Mouse (Mus musculus) frontal cortex, adult 2 months (tissue): Measurements from ENCODE around the gene Cxcr5. TPM values are rescaled to one million over a fixed set of nuclear protein-coding genes. Genes with fewer than 3 reads are reported as not detected.
A peak's percentile ranks its signal among the peaks of the same experiment; 100 is the strongest.

Experiments
- DNase-seq, 2 experiments: peaks; one replicate each; pipeline ENCODE4 v3.0.0; 2022; ENCODE audit warnings: low spot score in 1 of 2; ENCODE audit errors: extremely low spot score in 1 of 2
- polyA plus RNA-seq: library from polyadenylated mRNA; depleted of rRNA; stranded (reverse); fragments of >200 nt; gene quantifications from 2 replicates; pipeline ENCODE4 v1.2.3, GENCODE M21; 2012; rRNA removed

Cxcr5 gene
- polyA plus RNA-seq, 1 experiment: 0.04 TPM

DNA sequence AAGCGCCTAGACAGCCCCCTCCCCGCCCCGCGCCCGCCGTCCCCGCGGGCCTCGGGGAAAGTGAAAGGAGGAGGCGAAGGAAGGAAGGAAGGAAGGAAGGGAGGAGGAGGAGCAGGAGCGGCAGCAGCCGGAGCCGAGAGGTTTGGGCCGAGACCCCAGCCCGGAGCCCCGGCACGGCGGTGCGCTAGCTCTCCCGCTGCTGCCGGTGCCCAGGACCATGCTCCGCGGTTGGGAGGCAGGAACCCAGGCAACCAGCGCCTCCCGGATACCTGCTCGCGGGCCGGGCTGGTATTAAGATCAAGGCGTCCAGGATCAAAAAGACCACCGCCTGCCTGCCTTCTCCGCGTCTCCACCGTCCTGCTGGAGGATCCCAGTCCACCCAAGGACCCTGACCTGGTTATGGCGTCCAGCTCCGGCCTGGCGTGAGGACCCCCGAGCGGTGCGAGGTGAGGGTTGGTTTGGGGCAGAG is 78.6 kb downstream of the Cxcr5 start:
- DNase-seq: no peak

DNA sequence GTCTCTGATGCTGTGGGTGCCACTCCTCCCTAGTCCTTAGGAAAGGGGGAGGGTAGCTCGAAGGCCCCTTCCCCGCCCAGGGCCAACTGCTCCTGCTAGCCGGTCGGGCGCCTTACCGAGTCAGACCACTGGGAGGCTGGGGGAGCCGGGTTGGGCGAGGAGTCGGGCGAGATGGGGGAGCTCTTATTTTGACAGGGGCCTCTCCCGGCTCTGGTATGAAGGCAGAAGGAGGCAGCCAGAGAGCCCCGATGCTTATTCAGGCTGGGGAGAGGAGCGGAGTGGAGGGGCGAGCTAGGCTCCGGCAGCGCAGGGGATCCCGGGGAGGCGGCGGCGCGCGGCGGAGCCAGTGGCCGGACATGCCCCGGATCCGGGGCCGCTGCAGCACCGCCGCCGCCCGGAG is 79.1 kb downstream of the Cxcr5 start, which contains the start of gene Bcl9l:
Gene Bcl9l, plus strand, starts transcription at position 274 of the 400 bp plus-strand sequence.
- peak; percentile 88 to 93 for DNase-seq

DNA sequence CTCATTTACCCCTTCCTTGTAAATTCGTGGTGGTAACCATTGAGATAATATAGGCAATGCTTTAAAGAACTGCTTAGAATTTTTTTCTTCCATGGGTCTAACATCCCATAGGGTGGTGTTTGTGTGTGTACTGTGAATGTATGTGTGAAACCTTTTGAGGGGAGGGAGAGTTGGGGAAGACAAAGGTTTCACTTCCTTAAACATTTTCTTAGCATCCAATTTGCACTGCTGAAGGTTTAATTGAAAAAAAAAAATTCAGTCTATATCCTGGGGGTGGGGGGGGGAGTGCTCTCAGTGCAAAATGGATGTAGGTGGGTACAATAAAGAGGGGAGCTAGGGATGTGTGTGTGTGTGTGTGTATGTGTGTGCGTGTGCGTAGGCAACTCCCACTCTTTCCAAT is 79.6 kb downstream of the Cxcr5 start:
- no peak for DNase-seq

DNA sequence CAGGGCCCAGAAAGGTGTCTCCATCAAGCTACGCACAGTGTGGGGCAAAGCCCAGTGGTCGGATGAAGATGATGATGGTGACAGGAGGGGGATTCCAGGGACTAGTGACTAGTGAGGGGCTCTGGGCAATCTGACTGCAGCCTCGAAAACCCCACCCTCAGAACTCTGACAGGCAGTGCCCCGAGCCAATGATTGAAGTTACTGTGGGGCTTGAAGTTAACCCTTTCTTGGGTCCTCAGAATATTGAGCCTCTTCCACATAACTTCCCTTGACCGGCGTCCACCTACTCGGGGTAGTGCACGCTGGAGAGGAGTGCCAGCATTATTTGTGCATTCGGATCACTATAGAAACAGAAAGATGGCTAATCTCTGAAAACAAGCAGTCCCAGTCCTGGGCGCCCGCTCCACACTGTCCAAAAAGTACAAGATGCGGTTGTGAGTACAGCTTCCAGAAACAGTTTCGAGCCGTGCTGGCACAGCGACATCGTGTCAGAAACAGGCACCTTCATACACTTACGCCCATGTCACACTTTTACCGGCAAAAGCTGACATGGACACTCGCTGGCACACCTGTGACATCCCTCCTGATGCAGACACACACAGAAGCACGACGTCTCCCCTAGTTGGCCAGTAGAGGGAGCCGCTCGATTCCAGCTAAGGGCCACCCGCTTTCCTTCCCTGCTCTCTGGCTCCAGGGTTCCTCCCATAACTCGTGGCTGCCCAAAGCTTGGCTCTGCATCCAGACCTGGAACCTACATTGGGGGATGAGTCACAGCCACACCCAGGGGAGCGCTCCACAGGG is 81.8 kb downstream of the Cxcr5 start:
- DNase-seq: peak; percentile 77 to 95

DNA sequence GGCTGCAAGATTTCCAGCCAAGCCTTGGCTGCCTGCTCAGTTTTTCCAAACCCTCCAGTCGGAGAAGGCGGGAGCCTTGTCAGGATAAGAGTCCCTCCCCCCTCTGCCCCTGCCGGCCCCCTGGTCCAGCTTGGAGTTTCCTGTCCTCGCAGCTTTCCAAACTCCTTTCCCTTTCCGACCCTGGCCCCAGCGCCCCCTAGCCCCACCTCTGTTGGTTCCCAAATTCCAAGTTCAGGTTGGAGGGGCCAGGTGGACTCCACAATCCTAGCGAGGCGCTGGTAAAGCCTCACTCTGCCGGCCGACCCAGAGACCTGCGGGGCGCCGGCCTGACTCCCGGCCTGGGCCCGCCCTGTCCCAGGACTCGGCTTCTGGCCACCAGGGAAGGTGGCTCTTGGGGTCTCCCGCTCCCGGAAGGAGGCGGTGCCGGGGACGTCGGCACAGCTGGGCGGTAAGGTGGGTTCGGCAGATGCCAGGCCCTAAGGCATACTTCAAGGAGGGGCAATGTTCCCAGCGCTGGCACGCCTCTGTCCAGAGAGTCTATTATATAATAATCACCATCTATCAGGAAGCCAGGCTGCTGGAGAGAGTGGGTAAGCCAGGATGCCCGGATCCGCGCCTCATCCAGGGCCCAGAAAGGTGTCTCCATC is 82.6 kb downstream of the Cxcr5 start:
- peak in 1 of 2 experiments; percentile 68 for DNase-seq

DNA sequence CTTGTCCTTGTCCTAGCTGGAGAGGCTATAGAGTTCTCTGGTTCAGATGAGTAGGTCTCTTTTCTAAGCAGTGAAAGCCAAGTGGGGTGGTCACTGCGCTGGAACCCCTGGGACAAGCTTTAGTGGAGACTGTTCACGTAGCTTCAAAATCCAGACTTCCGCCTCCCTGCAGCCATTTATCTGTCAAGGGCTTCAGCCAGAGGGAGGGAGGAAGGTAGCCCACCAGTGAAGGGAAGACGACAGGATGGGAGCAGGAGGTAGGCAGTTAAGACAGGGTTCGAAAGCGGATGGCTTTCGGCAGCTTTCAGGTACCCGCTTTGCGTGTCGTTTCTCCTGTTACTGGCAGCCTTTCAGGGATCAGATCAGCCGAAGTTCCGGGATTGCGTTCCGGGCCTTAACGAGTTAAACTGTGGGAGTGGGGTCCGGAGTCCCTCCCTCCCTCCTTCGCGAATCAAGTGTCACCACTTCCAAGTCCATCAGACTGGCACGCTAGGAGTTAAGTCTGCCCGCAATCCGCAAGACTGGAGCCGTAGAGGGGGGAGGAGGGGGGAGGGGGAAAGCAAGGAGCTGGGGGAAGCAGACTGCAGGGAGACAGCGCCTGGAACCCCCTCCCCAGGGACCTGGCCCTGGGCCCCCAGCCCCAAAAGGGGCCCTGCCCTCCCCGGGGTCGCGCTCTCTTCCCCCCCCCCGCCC is 83.3 kb downstream of the Cxcr5 start:
- DNase-seq: peak in 1 of 2 experiments; percentile 68

DNA sequence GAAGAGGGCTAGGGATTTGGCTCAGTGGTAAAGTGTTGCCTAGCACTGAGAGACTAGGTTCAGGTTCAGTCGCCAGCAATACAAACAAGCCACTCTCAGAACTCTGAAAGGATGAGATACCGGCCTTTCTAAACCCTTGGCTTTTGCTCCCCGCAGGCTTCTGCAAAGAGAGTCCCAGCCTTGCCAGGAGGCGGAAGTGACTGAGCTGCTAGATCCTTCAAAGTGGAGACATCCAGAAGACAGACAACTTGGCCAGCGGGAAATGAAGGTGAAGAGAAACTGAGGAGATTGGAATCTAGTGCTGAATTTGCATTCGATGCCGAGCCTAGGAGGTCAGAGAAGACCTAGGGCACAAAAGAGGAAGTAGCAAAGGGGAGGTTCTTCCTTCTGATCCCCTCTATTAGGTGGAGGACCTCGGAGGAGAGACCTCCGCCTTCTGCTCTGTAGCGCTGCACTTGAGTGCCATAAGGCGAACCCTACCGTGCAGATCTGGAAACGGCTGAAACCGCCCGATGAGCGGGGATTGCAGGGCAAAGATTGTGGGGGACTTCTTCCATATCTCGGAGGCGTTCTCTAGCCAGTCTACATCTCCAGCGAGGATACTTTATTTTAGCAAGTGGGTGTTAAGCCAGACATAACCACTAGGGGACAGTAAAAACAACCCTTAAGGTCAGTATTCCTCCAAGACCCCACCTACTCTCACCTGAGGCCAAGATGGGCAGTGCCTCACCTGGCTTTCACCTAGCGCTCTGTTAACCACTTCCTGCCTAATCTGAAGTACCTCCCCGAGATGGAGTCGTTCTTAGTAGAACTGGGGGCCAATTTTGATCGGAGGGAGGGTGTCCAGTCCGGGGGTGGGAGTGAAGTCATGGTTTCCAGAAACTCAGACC is 84.1 kb downstream of the Cxcr5 start:
- DNase-seq: peak in 1 of 2 experiments; percentile 87

DNA sequence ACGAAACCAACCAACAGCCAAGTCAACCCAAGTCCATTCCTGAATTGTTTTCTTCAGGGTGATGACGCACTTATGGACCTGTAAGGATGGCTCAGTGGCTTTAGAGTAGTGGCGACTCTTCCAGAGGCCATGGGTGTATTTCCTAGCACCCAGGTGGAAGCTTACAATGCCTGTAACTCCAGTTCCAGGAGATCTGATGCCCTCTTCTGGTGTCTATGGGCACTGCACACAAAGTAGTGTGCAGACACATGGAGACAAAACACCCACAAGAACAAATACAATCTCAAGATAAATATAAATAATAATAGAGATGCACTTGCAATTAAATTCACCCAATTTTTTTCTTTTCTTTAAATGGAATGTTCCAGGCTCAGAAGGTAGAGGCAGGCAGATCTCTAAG is 85.7 kb downstream of the Cxcr5 start:
- no peak for DNase-seq

DNA sequence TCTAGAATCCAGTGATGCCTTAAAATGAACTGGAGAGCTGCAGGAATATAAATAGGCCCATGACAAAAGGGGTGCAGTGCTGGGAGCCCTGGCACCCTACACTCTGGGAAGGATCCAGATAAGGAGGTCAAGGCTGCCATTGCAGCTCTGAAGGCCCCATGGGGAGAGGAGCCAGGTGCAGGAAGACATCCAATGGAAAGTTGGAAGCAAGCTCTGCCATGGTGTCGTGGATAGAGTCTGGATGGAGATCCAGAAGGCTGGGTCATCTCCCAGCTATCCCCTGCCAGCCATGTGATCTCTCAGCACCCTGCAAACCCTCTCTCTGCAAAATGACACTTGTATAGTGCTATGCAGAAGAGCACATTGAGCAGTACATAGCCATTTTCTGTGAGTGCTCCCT is 87.3 kb downstream of the Cxcr5 start:
- DNase-seq: no peak

DNA sequence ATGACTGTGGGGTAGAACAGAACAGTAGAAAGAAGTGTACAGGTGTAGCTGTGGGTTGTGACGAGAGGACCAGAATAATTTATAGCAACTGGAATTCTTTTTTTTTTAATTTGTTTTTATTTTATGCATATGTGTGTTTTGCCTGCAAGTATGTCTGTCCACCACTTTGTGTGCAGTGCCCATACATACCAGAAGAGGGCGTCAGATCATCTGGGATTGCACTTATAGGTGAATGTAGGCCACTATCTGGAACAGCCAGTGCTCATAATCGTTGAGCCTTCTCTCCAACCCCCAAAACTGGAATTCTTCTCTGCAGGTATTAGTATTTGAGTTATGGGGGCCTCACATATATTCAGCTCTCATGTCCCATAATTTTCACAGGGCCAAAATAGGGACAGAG is 88.5 kb downstream of the Cxcr5 start:
- no peak for DNase-seq

DNA sequence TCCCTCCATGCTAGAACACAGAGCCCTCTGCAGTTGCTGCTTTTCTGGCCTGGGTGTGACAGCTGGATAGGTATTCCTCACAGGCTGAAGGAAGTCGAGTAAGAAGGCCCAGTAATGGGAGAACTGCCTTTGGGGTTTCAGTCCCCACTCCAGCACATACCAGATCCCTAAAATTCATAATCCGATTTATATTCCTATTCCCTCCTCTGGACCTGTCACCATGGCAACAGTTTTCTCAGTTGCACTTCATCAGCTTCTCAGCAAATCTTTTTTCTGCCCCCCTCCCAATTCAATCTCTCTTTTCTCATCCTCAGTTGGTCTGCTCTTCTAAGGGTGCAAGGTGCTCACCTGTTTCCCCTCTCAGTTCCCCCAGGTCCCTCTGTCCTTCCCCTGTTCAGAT is 92.9 kb downstream of the Cxcr5 start:
- DNase-seq: no peak

DNA sequence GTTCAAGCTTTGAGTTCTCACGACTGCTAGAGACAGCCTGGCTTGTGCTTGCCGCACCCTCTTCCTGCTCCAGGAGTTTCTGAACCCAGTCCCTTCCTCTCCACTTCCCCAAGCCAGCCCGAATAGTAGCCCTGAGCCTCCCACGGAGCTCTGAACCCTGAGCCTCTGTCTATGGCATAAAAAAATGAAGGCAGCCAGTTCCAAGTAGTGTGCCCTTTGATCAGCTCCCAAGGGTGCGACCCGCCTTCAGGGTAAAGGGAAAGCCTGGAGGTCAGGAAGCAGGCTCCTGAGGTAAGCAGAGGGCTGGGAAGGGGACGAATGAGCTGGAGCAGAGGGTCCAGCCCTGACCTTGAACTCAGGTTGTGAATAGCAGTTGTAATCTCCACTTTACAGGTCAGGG is 93.5 kb downstream of the Cxcr5 start:
- no peak for DNase-seq

DNA sequence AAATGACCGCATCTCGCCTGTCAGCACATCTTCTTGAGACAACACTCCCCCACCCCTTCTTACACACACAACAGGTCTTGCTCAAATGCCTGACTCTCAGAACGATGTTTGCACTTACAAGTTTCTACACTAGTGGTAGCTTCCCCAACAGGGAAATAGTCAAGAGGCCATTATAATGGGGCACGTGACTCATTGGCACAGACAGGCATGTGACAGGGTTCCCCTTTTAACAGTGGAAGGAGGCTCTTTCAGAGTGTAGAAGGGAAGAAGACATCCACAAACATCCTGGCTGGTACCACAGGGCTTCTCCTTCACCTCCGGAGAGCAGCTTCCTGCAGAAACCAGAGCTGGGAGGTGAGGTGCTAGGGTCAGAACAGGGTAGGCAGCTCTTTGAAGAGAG is 99.7 kb downstream of the Cxcr5 start:
- DNase-seq: no peak

Other genes starting within 250 kb of the Cxcr5 start
- gene C2cd2l, start 241.6 kb downstream of the Cxcr5 start, polyA plus RNA-seq: 201 and 202 TPM in 2 replicates
- 21.1 and 22.9 TPM in 2 replicates for gene Dpagt1, start 235.9 kb downstream of the Cxcr5 start, polyA plus RNA-seq
- 65.4 and 75.0 TPM in 2 replicates for gene H2afx, start 227.2 kb downstream of the Cxcr5 start, polyA plus RNA-seq
- gene Hmbs, start 217.6 kb downstream of the Cxcr5 start, polyA plus RNA-seq: 30.3 and 33.4 TPM in 2 replicates
- gene Vps11, start 200.2 kb downstream of the Cxcr5 start, polyA plus RNA-seq: 44.1 and 47.2 TPM in 2 replicates
- gene Hyou1, start 182.4 kb downstream of the Cxcr5 start, polyA plus RNA-seq: 51.3 and 54.5 TPM in 2 replicates
- 43.3 and 46.9 TPM in 2 replicates for gene Slc37a4, start 165.0 kb downstream of the Cxcr5 start, polyA plus RNA-seq
- 510 and 649 TPM in 2 replicates for gene Rps25, start 154.7 kb downstream of the Cxcr5 start, polyA plus RNA-seq
- gene Trappc4, start 154.3 kb downstream of the Cxcr5 start, polyA plus RNA-seq: 86.4 and 86.9 TPM in 2 replicates
- 53.1 and 56.2 TPM in 2 replicates for gene Ccdc84, start 143.3 kb downstream of the Cxcr5 start, polyA plus RNA-seq
- not detected in 2 replicates for gene Foxr1, start 120.7 kb downstream of the Cxcr5 start, polyA plus RNA-seq
- 0.19 TPM in 1 of 2 replicates, not detected in the other for gene Upk2, start 106.9 kb downstream of the Cxcr5 start, polyA plus RNA-seq
- gene Bcl9l, start 79.1 kb downstream of the Cxcr5 start, polyA plus RNA-seq: 20.1 and 21.7 TPM in 2 replicates
- 40.9 and 44.6 TPM in 2 replicates for gene Ddx6, start 43.0 kb upstream of the Cxcr5 start, polyA plus RNA-seq
- gene Treh, start 111.4 kb upstream of the Cxcr5 start, polyA plus RNA-seq: 0.16 and 0.17 TPM in 2 replicates
- 138 and 146 TPM in 2 replicates for gene Phldb1, start 173.3 kb upstream of the Cxcr5 start, polyA plus RNA-seq
- gene Arcn1, start 206.0 kb upstream of the Cxcr5 start, polyA plus RNA-seq: 55.6 and 57.7 TPM in 2 replicates
- 90.9 and 96.6 TPM in 2 replicates for gene Ift46, start 206.0 kb upstream of the Cxcr5 start, polyA plus RNA-seq
- 87.8 and 89.6 TPM in 2 replicates for gene Tmem25, start 237.4 kb upstream of the Cxcr5 start, polyA plus RNA-seq
- gene Ttc36, start 241.2 kb upstream of the Cxcr5 start, polyA plus RNA-seq: 0.88 and 1.4 TPM in 2 replicates